Comparison of ENCODE assay signal across 19 mouse cellular contexts in the genomic region with DNA sequence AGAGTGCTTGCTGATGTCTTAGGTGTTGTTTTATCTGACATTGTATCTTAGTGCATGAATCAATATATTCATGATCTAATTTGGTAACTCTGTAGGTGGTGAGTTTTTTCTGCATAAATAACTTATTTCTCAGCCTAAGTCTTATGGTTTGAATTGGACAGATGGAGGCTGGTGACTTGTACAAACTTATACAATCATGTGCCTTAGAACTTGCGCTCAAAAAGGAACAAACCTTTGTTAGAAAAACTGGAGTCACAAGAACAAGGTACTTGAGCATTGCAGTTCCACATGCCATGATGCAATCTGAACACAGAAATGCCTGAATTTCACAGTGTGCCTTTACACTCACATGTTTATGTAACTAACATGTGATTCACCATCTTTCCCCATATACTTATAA.
DNase-seq lines count a peak whose midpoint lies in the region; ATAC-seq lines count a peak whose summit lies in the region.
"Had no signal": no experiment of that assay in that cellular context is flagged by ENCODE, and none has a peak within 500 bp of the region (broad histone marks: within the 10 kb centered on the region; RNA-seq: fewer than 3 reads in every experiment).

No protein-coding gene starts in this region.

- peak; percentile 88 for ATAC-seq in frontal cortex, adult (ENCODE audit: low TSS enrichment)
- ATAC-seq: activated CD4-positive, CD25-positive, alpha-beta regulatory T cell, adult 4 months; CD4-positive, CD25-positive, alpha-beta regulatory T cell, adult 4 months; forebrain, embryonic 14.5 days; forebrain, embryonic 16.5 days; Patski had no signal

- no peak for DNase-seq in frontal cortex, postnatal 25 days (ENCODE audit: low spot score in 2 of 2)
- DNase-seq in left cerebral cortex, adult 11 months (ENCODE audit: low spot score): peak; percentile 8
- no peak for DNase-seq in left cerebral cortex, adult 18-20 months (ENCODE audit: low spot score in 2 of 2)
- DNase-seq in brain, adult 2 months (ENCODE audit: low read depth, low spot score): peak; percentile 72
- peak; percentile 55 for DNase-seq in telencephalon, adult 2 months (ENCODE audit: low read depth, low spot score)
- no peak for DNase-seq in cerebellum, postnatal 25 days
- DNase-seq: adrenal gland, adult 8-10 months; adrenal gland, postnatal 25 days; B cell, adult 2 months; cerebellum, adult 11-12 months; cerebellum, adult 2 months; cerebellum, adult 9-11 months; cerebellum, postnatal 14 days had no signal

Comparison
In these comparisons a context has a peak if more than half of its experiments do, and no peak if none do; other contexts are left out.
1. DNase-seq: peak in left cerebral cortex, adult 11 months (single experiment), brain, adult 2 months (single experiment) and telencephalon, adult 2 months (single experiment); none in frontal cortex, postnatal 25 days (0 of 2), left cerebral cortex, adult 18-20 months (0 of 2) and cerebellum, postnatal 25 days (0 of 2).